Mouse (Mus musculus) CD4-positive naive resting alpha-beta T cell, adult 57 days (primary cell): ENCODE data around the gene Plpp2. TPM values are rescaled to one million over a fixed set of nuclear protein-coding genes. Genes with fewer than 3 reads are reported as not detected.

Experiments
- total RNA-seq: library from RNA; stranded (reverse); gene quantifications from one replicate; pipeline ENCODE4 v1.2.4, GENCODE M21; 2023

Plpp2 gene
- 1.2 TPM for total RNA-seq

GRCm38 (mm10) chr10:79533126-79533911 lies at the start of gene Plpp2:
Gene Plpp2, minus strand, starts transcription at chr10:79533796.

DNA sequence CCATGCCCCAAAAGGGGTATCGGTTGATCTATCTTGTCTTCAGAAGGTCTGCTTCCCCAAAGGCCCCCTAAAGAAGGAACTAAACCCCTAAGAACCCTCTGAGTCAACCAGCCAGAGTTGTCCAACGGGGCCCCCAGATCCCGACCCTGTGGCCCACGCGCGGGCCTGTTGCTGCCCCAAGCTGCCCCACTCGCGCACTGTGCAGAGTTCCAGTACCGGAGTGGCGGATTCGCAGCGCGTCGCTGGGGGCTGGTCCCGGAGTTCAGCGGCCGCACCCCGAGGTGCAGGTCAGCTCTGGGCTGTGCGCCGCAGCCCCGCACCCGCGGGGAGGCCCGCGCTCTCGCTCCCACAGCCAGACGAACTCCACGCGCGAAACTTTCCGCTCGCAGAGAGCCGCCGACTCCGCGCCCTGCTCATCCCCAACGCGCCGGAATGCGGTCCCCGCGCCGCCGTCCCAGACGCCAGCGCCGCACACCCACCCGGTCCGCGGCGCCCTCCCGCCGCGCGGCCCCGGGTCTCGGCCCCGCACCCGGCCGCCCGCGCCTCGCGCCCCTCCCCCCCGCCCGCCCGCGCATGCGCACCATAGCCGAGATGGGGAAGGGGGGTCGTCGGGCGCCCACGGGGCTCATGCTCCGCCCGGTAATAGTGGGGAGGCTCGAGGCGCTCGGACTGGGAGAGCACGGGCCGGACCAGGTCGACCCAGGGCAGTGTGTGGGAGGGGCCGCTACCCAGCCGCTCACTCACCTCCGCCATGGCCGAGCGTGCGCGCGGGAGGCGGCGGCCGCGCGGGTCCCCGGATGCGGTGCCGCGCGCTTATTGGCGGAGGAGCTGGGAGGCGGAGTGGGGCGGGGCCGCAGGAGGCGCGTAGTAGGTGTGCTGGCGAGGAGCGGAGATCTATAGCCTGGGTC lies 21.0 kb upstream of the Plpp2 start, which contains the start of gene Mier2:
Gene Mier2 (minus strand): TSS at position 870 of the 908 bp plus-strand sequence.

Other genes starting within 250 kb of the Plpp2 start
- gene Vmn2r82, start 177.3 kb downstream of the Plpp2 start, total RNA-seq, result not detected
- not detected for gene Vmn2r83, start 65.1 kb downstream of the Plpp2 start, total RNA-seq
- gene Mier2, start 21.4 kb upstream of the Plpp2 start, total RNA-seq, result 58.4 TPM
- not detected for gene Theg, start 53.5 kb upstream of the Plpp2 start, total RNA-seq
- gene C2cd4c, start 80.2 kb upstream of the Plpp2 start, total RNA-seq, result not detected
- not detected for gene Shc2, start 104.1 kb upstream of the Plpp2 start, total RNA-seq
- not detected for gene Odf3l2, start 111.9 kb upstream of the Plpp2 start, total RNA-seq
- not detected for gene Madcam1, start 130.8 kb upstream of the Plpp2 start, total RNA-seq
- gene Tpgs1, start 135.6 kb upstream of the Plpp2 start, total RNA-seq, result 22.8 TPM
- gene Cdc34, start 148.4 kb upstream of the Plpp2 start, total RNA-seq, result 93.4 TPM
- 3.2 TPM for gene Gzmm, start 155.2 kb upstream of the Plpp2 start, total RNA-seq
- gene Bsg, start 170.7 kb upstream of the Plpp2 start, total RNA-seq, result 99.5 TPM
- not detected for gene Hcn2, start 182.8 kb upstream of the Plpp2 start, total RNA-seq
- 69.9 TPM for gene Polrmt, start 212.8 kb upstream of the Plpp2 start, total RNA-seq
- not detected for gene Fgf22, start 221.3 kb upstream of the Plpp2 start, total RNA-seq
- 71.9 TPM for gene Rnf126, start 233.2 kb upstream of the Plpp2 start, total RNA-seq
- 1.2 TPM for gene Fstl3, start 243.5 kb upstream of the Plpp2 start, total RNA-seq